Mouse (Mus musculus): ENCODE measurements around the gene Mtrex. TPM values are rescaled to one million over a fixed set of nuclear protein-coding genes. Genes with fewer than 3 reads are reported as not detected.

The Mtrex gene
- total RNA-seq, 1 experiment: 77.1 TPM

DNA sequence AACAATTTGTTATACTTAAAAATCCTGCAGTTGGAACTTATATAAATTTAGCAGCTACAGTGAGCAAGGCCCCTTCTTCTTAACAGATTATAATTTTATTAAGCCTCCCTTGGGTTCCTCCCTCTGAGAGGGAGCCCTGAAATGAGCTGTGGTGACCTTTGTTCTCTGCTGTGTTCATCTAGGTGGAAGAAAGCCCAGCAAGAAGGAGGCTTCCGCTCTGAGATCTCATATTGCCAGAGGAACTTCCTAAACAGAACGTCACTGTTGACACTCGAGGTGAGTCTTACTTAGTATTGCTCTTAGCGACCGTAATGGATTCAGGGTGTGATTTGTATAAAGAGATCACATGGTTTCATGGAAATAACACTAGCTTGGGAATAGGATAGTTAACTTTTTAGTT, 35.9 kb upstream of the Mtrex start:
- peaks cover 17% of the 10 kb centered on the region for H3K36me3 ChIP-seq (ENCODE audit: control insufficient read depth, insufficient read depth, low read length, poor library complexity, severe bottlenecking)
- H3K4me1 ChIP-seq (ENCODE audit: control insufficient read depth in 2 of 2, insufficient read depth in 2 of 2, low read length in 2 of 2, poor library complexity in 1 of 2): no peaks in the 10 kb centered on the region
- no peak overlapping the region for H3K9ac ChIP-seq (ENCODE audit: insufficient read depth, low read depth, low read length, poor library complexity, severe bottlenecking)
- TF ChIP-seq MAFK (IDR thresholded peaks at IDR 0.05; ENCODE audit: insufficient read depth, low read depth, low read length): no peak
- TF ChIP-seq HCFC1 (IDR thresholded peaks at IDR 0.05; ENCODE audit: borderline replicate concordance, insufficient read depth, low read length): no peak
- TF ChIP-seq ZNF384 (IDR thresholded peaks at IDR 0.05; ENCODE audit: low read depth, low read length): no peak
- TF ChIP-seq CHD2 (IDR thresholded peaks at IDR 0.05; ENCODE audit: low read depth, low read length): no peak
- no peak for TF ChIP-seq ZC3H11A (IDR thresholded peaks at IDR 0.05; ENCODE audit: borderline replicate concordance, low read depth, low read length)
- no peak for DNase-seq (ENCODE audit: low read depth, low spot score)
- no peak overlapping the region for H3K4me3 ChIP-seq (ENCODE audit: insufficient read depth in 1 of 2, low read depth in 1 of 2, low read length in 2 of 2, poor library complexity in 1 of 2, severe bottlenecking in 1 of 2)
- in situ Hi-C loops (cut with MboI; ENCODE audit: low sequenced_read_pairs in 2 of 2, unreplicated experiment in 2 of 2): no loop called here
- H3K9me3 ChIP-seq (ENCODE audit: control insufficient read depth, insufficient read depth, low read depth, low read length): no peaks in the 10 kb centered on the region
- no peak overlapping the region for H3K27ac ChIP-seq (ENCODE audit: insufficient read depth, low read depth, low read length, poor library complexity, severe bottlenecking)

GRCm38 (mm10) chr13:112954067-112954466, 26.9 kb upstream of the Mtrex start:
- H3K9me3 ChIP-seq (ENCODE audit: control insufficient read depth, insufficient read depth, low read depth, low read length): no peaks in the 10 kb centered on the region
- H3K4me3 ChIP-seq (ENCODE audit: insufficient read depth in 1 of 2, low read depth in 1 of 2, low read length in 2 of 2, poor library complexity in 1 of 2, severe bottlenecking in 1 of 2): no peak overlapping the region
- in situ Hi-C loops (cut with MboI; ENCODE audit: low sequenced_read_pairs in 2 of 2, unreplicated experiment in 2 of 2): no loop called here
- no peak for TF ChIP-seq CHD2 (IDR thresholded peaks at IDR 0.05; ENCODE audit: low read depth, low read length)
- TF ChIP-seq ZNF384 (IDR thresholded peaks at IDR 0.05; ENCODE audit: low read depth, low read length): no peak
- no peak for TF ChIP-seq ZC3H11A (IDR thresholded peaks at IDR 0.05; ENCODE audit: borderline replicate concordance, low read depth, low read length)
- no peak for TF ChIP-seq HCFC1 (IDR thresholded peaks at IDR 0.05; ENCODE audit: borderline replicate concordance, insufficient read depth, low read length)
- no peak for TF ChIP-seq MAFK (IDR thresholded peaks at IDR 0.05; ENCODE audit: insufficient read depth, low read depth, low read length)
- DNase-seq (ENCODE audit: low read depth, low spot score): no peak
- no peaks in the 10 kb centered on the region for H3K4me1 ChIP-seq (ENCODE audit: control insufficient read depth in 2 of 2, insufficient read depth in 2 of 2, low read length in 2 of 2, poor library complexity in 1 of 2)
- no peak overlapping the region for H3K9ac ChIP-seq (ENCODE audit: insufficient read depth, low read depth, low read length, poor library complexity, severe bottlenecking)
- H3K36me3 ChIP-seq (ENCODE audit: control insufficient read depth, insufficient read depth, low read length, poor library complexity, severe bottlenecking): peaks cover 16% of the 10 kb centered on the region
- no peak overlapping the region for H3K27ac ChIP-seq (ENCODE audit: insufficient read depth, low read depth, low read length, poor library complexity, severe bottlenecking)

DNA sequence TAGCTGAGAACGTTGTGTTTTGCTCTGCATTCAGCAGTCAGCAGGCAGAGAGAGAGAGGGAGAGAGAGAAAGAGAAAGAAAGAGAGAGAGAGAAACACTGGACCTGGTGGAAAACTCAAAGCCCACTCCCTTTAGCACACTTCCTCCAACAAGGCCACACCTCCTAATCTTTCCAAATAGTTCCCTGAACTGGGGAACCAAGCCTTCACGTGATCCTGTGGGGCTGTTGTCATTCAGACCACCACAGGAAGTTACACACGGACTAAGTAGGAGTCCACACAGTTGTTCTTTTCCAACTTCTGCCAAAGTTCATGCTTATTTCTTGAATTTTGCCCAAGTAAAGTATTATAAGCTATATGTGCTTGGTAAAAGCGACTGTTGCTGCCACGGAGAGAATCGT, 18.7 kb upstream of the Mtrex start:
- TF ChIP-seq ZNF384 (IDR thresholded peaks at IDR 0.05; ENCODE audit: low read depth, low read length) (no peak), HCFC1 (IDR thresholded peaks at IDR 0.05; ENCODE audit: borderline replicate concordance, insufficient read depth, low read length) (no peak), ZC3H11A (IDR thresholded peaks at IDR 0.05; ENCODE audit: borderline replicate concordance, low read depth, low read length) (no peak), CHD2 (IDR thresholded peaks at IDR 0.05; ENCODE audit: low read depth, low read length) (no peak), MAFK (IDR thresholded peaks at IDR 0.05; ENCODE audit: insufficient read depth, low read depth, low read length) (no peak)
- H3K4me1 ChIP-seq (ENCODE audit: control insufficient read depth in 2 of 2, insufficient read depth in 2 of 2, low read length in 2 of 2, poor library complexity in 1 of 2): no peaks in the 10 kb centered on the region
- in situ Hi-C loops (cut with MboI; ENCODE audit: low sequenced_read_pairs in 2 of 2, unreplicated experiment in 2 of 2): no loop called here
- no peak for DNase-seq (ENCODE audit: low read depth, low spot score)
- H3K9me3 ChIP-seq (ENCODE audit: control insufficient read depth, insufficient read depth, low read depth, low read length): no peaks in the 10 kb centered on the region
- no peak overlapping the region for H3K9ac ChIP-seq (ENCODE audit: insufficient read depth, low read depth, low read length, poor library complexity, severe bottlenecking)
- H3K36me3 ChIP-seq (ENCODE audit: control insufficient read depth, insufficient read depth, low read length, poor library complexity, severe bottlenecking): peaks cover 28% of the 10 kb centered on the region
- no peak overlapping the region for H3K27ac ChIP-seq (ENCODE audit: insufficient read depth, low read depth, low read length, poor library complexity, severe bottlenecking)
- no peak overlapping the region for H3K4me3 ChIP-seq (ENCODE audit: insufficient read depth in 1 of 2, low read depth in 1 of 2, low read length in 2 of 2, poor library complexity in 1 of 2, severe bottlenecking in 1 of 2)

GRCm38 (mm10) chr13:112945312-112945711, 18.1 kb upstream of the Mtrex start:
- Histone ChIP-seq H3K27ac (ENCODE audit: insufficient read depth, low read depth, low read length, poor library complexity, severe bottlenecking) (no peak overlapping the region), H3K9ac (ENCODE audit: insufficient read depth, low read depth, low read length, poor library complexity, severe bottlenecking) (no peak overlapping the region)
- in situ Hi-C loops (cut with MboI; ENCODE audit: low sequenced_read_pairs in 2 of 2, unreplicated experiment in 2 of 2): no loop called here

DNA sequence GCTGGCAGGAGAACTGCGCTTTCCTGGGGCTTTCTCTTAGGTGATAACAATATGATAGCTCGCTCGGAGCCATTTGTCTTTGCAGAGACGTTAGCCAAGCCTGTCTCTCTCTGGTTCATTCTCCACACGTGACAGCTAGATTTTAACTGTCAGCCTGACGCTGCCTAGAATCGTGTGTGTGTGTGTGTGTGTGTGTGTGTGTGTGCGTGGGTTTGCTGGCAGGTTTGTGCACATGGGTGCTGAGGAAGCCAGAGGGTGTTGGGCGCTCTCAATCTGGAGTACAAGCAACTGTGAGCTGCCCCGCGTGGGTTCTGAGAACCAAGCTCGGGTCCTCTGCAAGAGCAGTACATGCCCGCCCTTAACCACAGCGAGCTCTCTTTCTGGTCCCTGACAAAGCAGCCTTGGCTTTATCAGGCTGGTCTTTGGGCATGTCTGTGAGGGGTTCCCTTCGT, 14.7 kb upstream of the Mtrex start:
- H3K27ac ChIP-seq (ENCODE audit: insufficient read depth, low read depth, low read length, poor library complexity, severe bottlenecking): no peak overlapping the region
- no peak overlapping the region for H3K9ac ChIP-seq (ENCODE audit: insufficient read depth, low read depth, low read length, poor library complexity, severe bottlenecking)
- H3K4me1 ChIP-seq (ENCODE audit: control insufficient read depth in 2 of 2, insufficient read depth in 2 of 2, low read length in 2 of 2, poor library complexity in 1 of 2): no peaks in the 10 kb centered on the region
- no peak for TF ChIP-seq CHD2 (IDR thresholded peaks at IDR 0.05; ENCODE audit: low read depth, low read length)
- no peak overlapping the region for H3K4me3 ChIP-seq (ENCODE audit: insufficient read depth in 1 of 2, low read depth in 1 of 2, low read length in 2 of 2, poor library complexity in 1 of 2, severe bottlenecking in 1 of 2)
- in situ Hi-C loops (cut with MboI; ENCODE audit: low sequenced_read_pairs in 2 of 2, unreplicated experiment in 2 of 2): no loop called here
- DNase-seq (ENCODE audit: low read depth, low spot score): no peak
- no peaks in the 10 kb centered on the region for H3K9me3 ChIP-seq (ENCODE audit: control insufficient read depth, insufficient read depth, low read depth, low read length)
- peaks cover 22% of the 10 kb centered on the region; the same call in 1 of the 2 replicates for H3K36me3 ChIP-seq (ENCODE audit: control insufficient read depth, insufficient read depth, low read length, poor library complexity, severe bottlenecking)

More at GRCm38 (mm10) chr13:112945312-112945711, 18.1 kb upstream of the Mtrex start:
- no peak for TF ChIP-seq CHD2 (IDR thresholded peaks at IDR 0.05; ENCODE audit: low read depth, low read length)
- TF ChIP-seq MAFK (IDR thresholded peaks at IDR 0.05; ENCODE audit: insufficient read depth, low read depth, low read length): no peak
- no peak for TF ChIP-seq HCFC1 (IDR thresholded peaks at IDR 0.05; ENCODE audit: borderline replicate concordance, insufficient read depth, low read length)
- no peak for TF ChIP-seq ZNF384 (IDR thresholded peaks at IDR 0.05; ENCODE audit: low read depth, low read length)
- no peak for TF ChIP-seq ZC3H11A (IDR thresholded peaks at IDR 0.05; ENCODE audit: borderline replicate concordance, low read depth, low read length)
- DNase-seq (ENCODE audit: low read depth, low spot score): no peak
- peaks cover 27% of the 10 kb centered on the region for H3K36me3 ChIP-seq (ENCODE audit: control insufficient read depth, insufficient read depth, low read length, poor library complexity, severe bottlenecking)
- H3K9me3 ChIP-seq (ENCODE audit: control insufficient read depth, insufficient read depth, low read depth, low read length): no peaks in the 10 kb centered on the region
- H3K4me3 ChIP-seq (ENCODE audit: insufficient read depth in 1 of 2, low read depth in 1 of 2, low read length in 2 of 2, poor library complexity in 1 of 2, severe bottlenecking in 1 of 2): no peak overlapping the region
- H3K4me1 ChIP-seq (ENCODE audit: control insufficient read depth in 2 of 2, insufficient read depth in 2 of 2, low read length in 2 of 2, poor library complexity in 1 of 2): no peaks in the 10 kb centered on the region
